Comparison of ENCODE assay signal across 8 mouse cellular contexts in genomic region chr1:51289620-51290445, GRCm38 (mm10). TPM values are rescaled to one million over a fixed set of nuclear protein-coding genes. Genes with fewer than 3 reads are reported as not detected.
A peak's percentile ranks its signal among the peaks of the same experiment; 100 is the strongest.
DNase-seq lines count a peak whose midpoint lies in the region; ATAC-seq lines count a peak whose summit lies in the region.

No protein-coding gene starts in this region.

- no peaks in the 10 kb centered on the region for H3K36me3 ChIP-seq in forebrain, embryonic 16.5 days (ENCODE audit: control insufficient read depth, insufficient read depth)

- no peak overlapping the region for H3K9ac ChIP-seq in forebrain, embryonic 16.5 days (replicated peaks; ENCODE audit: low read depth, low read length)

- peak; percentile 31 for DNase-seq in ovary, postnatal 36 days (ENCODE audit: low spot score)
- no peak for DNase-seq in ovary, adult 18-20 months (ENCODE audit: low spot score)
- DNase-seq in kidney, adult 8-10 months: peak; percentile 50 to 52
- DNase-seq in lung, postnatal 10 days: peak; percentile 35
- no peak for DNase-seq in thymus, postnatal 0 days (ENCODE audit: low spot score)
- no peak for DNase-seq in frontal cortex, postnatal 14 days (ENCODE audit: low spot score in 2 of 2)
- no peak for DNase-seq in left cerebral cortex, postnatal 25 days (ENCODE audit: low spot score in 2 of 2)

- no peak overlapping the region for H3K27ac ChIP-seq in forebrain, embryonic 16.5 days (ENCODE audit: low read length)

- intact Hi-C loops in left cerebral cortex, postnatal 25 days (cut with DNase I): no loop called here

- H3K4me3 ChIP-seq in forebrain, embryonic 16.5 days (replicated peaks; ENCODE audit: low read length): no peak overlapping the region

- no peak overlapping the region for H3K4me2 ChIP-seq in forebrain, embryonic 16.5 days (ENCODE audit: low read length)

- H3K9me3 ChIP-seq in forebrain, embryonic 16.5 days (ENCODE audit: control insufficient read depth, low read length): no peaks in the 10 kb centered on the region

- H3K27me3 ChIP-seq in forebrain, embryonic 16.5 days (replicated peaks; ENCODE audit: control insufficient read depth, insufficient read depth, low read length): no peaks in the 10 kb centered on the region

- 80% methylated on average over 17 of the region's 17 CpGs for WGBS in forebrain, embryonic 16.5 days

- H3K4me1 ChIP-seq in forebrain, embryonic 16.5 days (replicated peaks; ENCODE audit: control insufficient read depth, insufficient read depth, low read length): peaks cover 4% of the 10 kb centered on the region

- 0 out of 2 replicates have a peak, but pooled peaks have one; percentile 20 for ATAC-seq in forebrain, embryonic 16.5 days

RNA-seq across cellular contexts. Expression of gene Cavin2, which starts 0.9 kb away (rescaled TPM):
- 5.2 and 7.1 TPM in 2 replicates for polyA plus RNA-seq in forebrain, embryonic 16.5 days (2015; fragmentation: Nextera tagmentation; extraction: Ambion mirVana)
- 8.2 and 10.6 TPM in 2 replicates for polyA plus RNA-seq in thymus, postnatal 0 days (2015; fragmentation: Nextera tagmentation; extraction: Ambion mirVana)
- 1 to 10 TPM; 7.0 to 8.3 TPM for total RNA-seq in left cerebral cortex, postnatal 25 days (2021)

Comparison
In these comparisons a context has a peak if more than half of its experiments do, and no peak if none do; other contexts are left out.
1. DNase-seq: peak in ovary, postnatal 36 days (single experiment), kidney, adult 8-10 months (2 of 2) and lung, postnatal 10 days (single experiment); none in ovary, adult 18-20 months (single experiment), thymus, postnatal 0 days (single experiment), frontal cortex, postnatal 14 days (0 of 2) and left cerebral cortex, postnatal 25 days (0 of 2).